Mouse (Mus musculus) regulatory T cell (primary cell): ENCODE data around the gene Pcare.
"Not testable (repeated sequence)": the region's sequence is repeated elsewhere in the genome, so short reads cannot be mapped to it uniquely, and the experiment has no call there.

ENCODE experiments used
- in situ Hi-C: fragments of 300-600 bp; cut with MboI, MseI; formaldehyde crosslinking; loops from one replicate; pipeline ENCODE4 v1.15.1; 2025; ENCODE audit warnings: high pct_unique_total_duplicates

The Pcare gene

DNA sequence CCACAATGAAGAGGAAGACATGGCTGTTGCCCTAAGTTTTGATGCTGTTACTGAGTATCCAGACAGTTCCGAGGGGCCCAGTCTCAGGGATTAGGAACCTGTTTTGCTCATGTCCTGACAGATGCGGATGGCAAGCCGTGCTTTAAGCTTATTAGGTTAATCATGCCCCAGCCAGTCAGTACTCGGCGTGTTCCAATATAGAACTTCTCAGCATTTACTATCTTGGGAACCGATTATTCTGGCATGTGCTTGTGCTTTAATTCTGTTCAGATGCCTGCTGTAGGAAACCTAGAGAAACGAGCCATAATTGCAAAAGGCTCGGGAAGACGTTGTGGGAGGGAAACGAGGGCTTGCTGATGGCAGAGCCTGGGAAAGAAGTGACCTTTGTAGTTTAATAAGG lies at the start of gene Pcare:
TSS of gene Pcare (minus strand) at position 64 of the 400 bp plus-strand sequence.
- in situ Hi-C loops, result no loop called here

DNA sequence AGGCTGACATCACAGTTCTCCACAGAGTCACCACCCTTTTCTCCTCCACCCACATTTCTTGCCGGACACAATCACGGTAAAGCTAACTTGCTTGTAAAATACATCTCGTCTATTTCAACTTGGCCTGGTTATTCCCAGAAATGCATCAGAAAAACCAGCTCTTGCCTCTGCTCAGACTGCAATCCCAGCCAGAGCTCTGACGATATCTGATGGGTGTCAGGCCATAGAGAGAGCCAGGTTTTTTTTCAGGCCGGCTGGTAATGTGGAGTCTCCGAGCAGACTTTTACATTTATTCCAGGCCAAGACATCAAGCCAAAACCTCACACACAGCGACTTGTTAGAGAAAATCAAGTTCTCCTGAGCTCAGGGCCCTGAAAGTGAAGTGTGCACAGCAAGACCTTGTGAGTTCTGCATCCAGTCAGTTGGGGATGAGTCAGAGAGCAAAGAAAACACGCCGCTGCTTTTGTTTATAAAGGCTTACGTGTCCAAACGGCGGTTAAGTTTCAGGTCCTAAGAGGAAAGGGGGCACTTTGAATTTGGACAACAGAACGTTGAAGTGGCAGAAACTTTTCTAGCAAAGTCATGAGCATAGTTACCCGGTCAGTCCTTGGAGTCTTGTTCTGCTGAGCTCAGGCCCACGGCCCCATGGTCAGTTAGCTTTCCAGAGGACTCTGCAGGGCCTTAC lies 43.0 kb upstream of the Pcare start:
- in situ Hi-C loops, result loop anchor here (10.0 kb wide), 1 partner anchor 61 kb away; no protein-coding TSS in a partner anchor

DNA sequence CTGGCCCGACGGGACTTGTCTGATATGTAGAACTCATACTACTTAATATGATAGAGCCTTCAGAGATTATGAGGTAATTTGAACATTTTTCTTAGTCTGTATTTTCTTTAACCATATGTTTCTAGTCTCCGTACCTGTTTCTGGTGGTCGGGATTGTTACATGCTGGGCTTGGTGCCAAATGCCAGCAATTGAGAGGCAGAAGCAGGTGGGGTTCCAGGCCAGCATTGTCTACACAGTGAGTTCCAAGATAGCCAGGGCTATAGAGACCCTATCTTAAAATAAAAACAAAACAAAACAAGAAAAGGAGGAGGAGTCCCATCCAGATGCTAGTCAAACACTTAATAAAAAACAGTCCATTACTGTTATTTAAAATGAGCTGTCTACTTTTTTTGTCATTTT lies 38.9 kb upstream of the Pcare start:
- in situ Hi-C loops, result loop anchor here (5.0 to 10.0 kb wide), 2 partner anchors 57 to 86 kb away; no protein-coding TSS in a partner anchor

DNA sequence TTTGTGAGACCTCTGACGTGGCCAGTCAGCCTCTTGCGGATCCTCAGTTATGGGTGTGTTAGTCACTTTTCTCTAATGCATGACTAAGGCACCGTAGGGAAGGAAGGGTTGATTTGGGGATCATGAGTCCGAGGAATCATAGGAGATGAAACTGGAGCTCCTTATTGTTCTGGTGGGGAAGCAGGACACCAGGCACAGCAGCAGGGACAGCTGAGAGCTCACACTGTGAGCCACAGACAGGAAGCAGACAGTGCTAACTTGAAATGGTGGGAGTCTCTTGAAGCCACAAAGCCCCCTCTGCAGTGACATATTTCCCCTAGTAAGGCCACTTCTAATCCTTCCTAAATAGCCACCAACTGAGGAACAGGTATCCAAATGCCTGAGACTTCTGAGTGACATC lies 38.4 kb upstream of the Pcare start:
- in situ Hi-C loops, result loop anchor here (5.0 to 10.0 kb wide), 2 partner anchors 56 to 86 kb away; no protein-coding TSS in a partner anchor

- in situ Hi-C loops, result no loop called here
Observed at GRCm38 (mm10) chr17:71786456-71786855, 33.8 kb upstream of the Pcare start.

DNA sequence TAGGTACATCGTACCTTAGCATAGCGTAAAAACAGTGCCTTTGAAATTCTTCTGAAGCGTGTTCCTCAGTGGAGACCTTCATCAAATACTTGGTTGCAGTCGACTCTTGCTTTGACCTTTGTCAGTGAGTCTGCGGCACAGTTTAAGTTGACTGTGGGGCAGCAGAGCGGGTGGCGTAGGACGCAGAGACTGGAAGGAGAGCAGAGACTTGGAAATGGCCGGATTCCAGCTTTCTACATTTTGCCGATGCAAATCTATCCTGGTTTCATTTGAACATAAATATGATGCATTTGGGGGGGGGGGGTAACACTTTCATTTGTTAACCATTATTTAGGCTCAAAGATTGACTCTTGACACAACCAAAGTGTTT lies 30.7 kb upstream of the Pcare start:
- in situ Hi-C loops, result no loop called here

GRCm38 (mm10) chr17:71782699-71783365 lies 30.1 kb upstream of the Pcare start:
- in situ Hi-C loops, result no loop called here

- in situ Hi-C loops, result no loop called here
Observed at GRCm38 (mm10) chr17:71782242-71782698, 29.6 kb upstream of the Pcare start.

DNA sequence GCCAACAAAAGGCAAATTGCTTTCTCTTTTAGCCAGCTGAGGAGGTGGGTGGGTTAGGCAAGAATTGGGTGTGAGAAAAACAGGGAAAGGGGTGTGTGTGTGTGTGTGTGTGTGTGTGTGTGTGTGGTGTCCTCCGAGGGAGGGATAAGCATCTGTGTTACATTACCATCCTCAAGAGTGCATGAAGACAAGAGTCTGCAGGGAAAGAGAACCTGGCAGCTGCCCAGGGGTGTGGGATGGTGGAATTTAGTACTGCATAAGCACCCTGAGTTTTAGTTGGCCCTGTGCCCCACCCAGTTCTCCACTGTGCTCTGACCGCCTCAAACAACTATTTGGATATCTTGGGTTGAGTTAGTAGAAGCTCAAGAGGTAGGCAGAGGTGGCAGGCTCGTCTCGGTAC lies 28.3 kb upstream of the Pcare start:
- in situ Hi-C loops, result no loop called here

GRCm38 (mm10) chr17:71780490-71780889 lies 27.8 kb upstream of the Pcare start:
- in situ Hi-C loops, result no loop called here

- in situ Hi-C loops, result no loop called here
Observed at GRCm38 (mm10) chr17:71778696-71779095, 26.0 kb upstream of the Pcare start.

DNA sequence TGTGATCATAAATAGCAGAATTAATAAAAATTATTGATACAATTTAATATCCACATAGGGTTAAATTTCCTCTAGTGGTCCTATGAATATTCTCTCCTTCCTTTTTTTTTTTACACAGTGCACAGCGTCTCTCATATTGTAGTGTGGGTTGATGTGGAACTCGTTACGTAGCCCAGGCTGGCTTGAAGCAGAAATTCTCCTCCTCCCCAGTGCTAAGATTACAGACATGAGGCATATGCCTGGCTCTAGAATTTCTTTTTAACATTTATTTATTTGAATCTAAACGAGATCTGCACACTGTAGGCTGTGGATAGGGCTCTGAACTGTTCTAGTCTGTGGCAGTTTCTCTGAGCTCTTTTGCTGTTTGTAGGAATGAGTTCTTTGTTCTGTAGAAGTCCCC lies 22.6 kb upstream of the Pcare start:
- in situ Hi-C loops, result no loop called here

DNA sequence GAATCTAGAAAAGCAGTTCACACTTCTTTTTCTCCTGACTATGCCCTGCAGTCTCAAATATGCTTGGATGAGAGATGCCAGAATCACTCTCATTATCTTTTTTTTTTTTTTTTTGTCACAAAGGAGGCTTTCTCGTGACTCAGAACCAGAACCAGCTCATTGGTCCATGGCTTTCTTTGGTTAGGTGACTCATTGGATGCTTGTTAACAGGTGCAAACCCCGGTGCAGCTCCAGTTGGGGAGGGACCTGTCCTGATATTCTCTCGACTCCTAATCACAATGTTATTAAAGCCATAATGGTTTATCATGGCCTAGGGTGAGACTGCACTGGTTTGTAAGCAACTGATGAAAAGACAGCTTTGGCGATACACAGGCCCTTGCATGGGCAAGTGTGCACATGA lies 21.5 kb upstream of the Pcare start:
- in situ Hi-C loops, result no loop called here

DNA sequence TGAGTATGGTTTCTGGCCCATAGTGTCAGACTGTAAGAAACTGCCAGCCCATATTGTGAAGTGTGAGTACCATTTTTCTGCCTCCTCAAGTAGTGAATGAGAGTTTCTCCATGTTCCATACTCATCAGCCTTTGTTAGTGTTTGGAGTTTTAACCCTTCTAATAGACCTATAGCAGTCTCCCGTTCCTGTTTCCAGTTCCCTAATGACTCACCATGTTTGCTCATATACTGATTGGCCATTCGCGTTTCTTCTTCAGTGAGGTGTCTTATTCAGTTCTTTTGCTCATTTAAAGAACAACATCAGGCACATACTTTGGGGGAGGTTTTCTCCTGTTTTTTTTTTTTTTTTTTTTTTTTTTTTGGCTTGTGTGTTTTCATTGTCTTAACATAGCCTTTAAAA lies 18.0 kb upstream of the Pcare start:
- in situ Hi-C loops, result no loop called here

- in situ Hi-C loops, result no loop called here
Observed at GRCm38 (mm10) chr17:71769564-71769963, 16.9 kb upstream of the Pcare start.

DNA sequence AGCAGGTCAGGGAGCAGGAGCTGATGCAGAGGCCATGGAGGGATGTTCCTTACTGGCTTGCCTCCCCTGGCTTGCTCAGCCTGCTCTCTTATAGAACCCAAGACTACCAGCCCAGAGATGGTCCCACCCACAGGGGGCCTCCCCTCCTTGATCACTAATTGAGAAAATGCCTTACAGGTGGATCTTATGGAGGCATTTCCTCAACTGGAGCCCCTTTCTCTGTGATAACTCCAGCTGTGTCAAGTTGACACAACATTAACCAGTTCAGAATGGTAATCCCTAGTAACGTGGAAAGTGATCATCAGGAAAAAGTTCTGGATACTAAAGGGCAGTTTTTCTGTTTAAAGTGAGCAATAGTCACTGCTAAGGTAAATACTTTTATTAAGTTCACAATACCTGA lies 15.5 kb upstream of the Pcare start, which contains the start of gene Clip4:
TSS of gene Clip4 (plus strand) at position 301 of the 400 bp plus-strand sequence.
- in situ Hi-C loops, result not testable (repeated sequence)

DNA sequence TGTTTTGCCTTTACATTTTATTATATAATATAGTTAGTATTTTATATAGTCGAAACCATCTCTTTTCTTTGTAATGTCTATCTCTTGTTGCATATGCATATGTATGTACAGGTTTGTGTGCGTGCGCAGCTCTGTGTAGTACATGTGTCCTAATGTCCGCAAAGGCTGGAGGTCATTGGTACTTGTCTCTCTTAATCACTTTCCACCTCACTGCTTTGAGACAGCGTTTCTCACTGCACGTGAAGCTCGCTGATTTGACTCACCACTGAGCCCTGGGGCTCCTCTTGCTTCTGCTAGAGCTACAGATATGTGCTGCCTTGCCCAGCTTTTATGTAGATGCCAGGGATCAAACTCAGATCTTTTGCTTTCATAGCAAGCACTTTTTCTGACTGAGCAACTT lies 7.8 kb upstream of the Pcare start:
- in situ Hi-C loops, result no loop called here

- in situ Hi-C loops, result no loop called here
Observed at GRCm38 (mm10) chr17:71749616-71750168, 3.0 kb downstream of the Pcare start.

DNA sequence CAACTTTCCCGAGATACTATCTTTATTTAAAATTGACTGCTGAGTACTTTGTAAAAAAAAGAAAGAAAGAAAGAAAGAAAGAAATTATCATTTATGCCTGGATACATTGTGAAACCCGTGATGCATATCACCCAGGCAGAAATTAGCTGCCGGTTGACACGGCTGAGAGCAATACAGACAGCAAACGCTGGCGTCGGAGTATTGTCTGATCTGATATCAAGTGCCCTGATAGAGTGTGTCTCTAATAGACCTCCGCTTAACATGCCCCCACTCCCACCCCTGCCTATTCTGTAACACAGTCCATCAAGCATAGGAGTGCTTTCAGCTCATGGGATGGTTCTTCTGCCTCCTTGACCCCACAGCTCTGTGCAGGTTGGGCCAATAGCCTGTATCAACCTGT lies 5.1 kb downstream of the Pcare start:
- in situ Hi-C loops, result no loop called here

DNA sequence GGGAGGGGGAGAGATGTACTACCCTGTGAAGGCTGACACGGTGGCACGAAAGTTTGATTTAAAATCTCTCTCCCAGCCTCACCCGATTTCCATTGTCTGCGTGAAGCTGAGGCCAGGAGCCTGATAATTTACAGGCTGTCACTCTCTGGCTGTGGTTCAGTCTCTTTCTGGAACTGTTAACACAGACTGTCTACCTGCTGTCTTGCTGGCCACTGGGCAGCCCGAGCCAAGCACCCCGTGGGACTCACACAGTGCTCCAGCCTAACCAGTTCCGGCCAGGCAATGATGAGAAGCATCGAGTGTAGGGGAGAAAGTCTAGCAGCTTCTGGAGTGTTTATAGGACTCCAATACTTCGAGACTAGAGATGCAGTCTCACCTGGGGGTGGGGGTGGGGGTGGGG lies 6.6 kb downstream of the Pcare start:
- in situ Hi-C loops, result no loop called here

DNA sequence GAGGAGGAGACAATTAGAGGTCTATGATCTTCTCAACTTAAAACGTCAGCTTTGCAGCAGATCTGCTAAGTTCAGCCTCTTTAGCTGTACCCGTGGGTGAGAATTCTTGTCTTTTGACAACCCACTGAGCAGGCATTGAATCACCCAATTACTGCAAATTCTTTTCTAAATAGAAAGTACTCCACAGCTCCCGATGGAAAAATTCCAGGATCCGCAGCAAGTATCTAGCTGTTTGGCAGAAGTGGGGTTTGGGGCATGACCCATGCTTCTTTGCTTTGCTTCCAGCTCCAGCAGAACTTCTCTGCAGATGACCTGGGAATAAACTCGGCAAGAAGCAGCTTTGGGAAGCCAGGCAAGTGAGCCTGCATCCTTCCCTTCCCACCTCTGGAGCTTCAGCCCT lies 9.8 kb downstream of the Pcare start:
- in situ Hi-C loops, result no loop called here

- in situ Hi-C loops, result no loop called here
Observed at GRCm38 (mm10) chr17:71742156-71742555, 10.5 kb downstream of the Pcare start.

DNA sequence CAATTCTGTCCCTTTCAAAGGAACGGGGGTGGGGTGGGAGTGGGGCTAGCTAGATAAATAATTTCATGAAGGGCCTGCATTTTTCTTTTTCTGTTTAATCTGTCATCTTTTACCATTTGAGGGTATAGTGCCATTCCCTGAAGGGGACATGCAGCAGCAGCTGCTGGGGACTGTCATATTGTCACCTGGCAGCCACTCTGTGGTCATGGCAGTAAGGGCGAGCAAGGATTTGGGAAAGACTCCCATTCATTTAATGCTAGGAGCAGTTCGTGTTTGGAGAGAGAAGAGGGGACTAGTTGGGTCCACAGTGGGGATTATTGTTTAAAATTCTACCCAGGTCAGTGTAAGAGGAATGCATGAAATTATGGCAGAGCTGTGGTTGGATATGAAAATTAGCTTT lies 16.3 kb downstream of the Pcare start:
- in situ Hi-C loops, result loop anchor here (10.0 kb wide), 1 partner anchor 58 kb away; no protein-coding TSS in a partner anchor
